Mouse (Mus musculus): ENCODE measurements at regions not wholly inside any gene's neighbourhood (a gene's known extent, or its start where the extent isn't known, plus 50 kb on each side); places are given as distances from the start of the nearest gene placed in this dataset.

DNA sequence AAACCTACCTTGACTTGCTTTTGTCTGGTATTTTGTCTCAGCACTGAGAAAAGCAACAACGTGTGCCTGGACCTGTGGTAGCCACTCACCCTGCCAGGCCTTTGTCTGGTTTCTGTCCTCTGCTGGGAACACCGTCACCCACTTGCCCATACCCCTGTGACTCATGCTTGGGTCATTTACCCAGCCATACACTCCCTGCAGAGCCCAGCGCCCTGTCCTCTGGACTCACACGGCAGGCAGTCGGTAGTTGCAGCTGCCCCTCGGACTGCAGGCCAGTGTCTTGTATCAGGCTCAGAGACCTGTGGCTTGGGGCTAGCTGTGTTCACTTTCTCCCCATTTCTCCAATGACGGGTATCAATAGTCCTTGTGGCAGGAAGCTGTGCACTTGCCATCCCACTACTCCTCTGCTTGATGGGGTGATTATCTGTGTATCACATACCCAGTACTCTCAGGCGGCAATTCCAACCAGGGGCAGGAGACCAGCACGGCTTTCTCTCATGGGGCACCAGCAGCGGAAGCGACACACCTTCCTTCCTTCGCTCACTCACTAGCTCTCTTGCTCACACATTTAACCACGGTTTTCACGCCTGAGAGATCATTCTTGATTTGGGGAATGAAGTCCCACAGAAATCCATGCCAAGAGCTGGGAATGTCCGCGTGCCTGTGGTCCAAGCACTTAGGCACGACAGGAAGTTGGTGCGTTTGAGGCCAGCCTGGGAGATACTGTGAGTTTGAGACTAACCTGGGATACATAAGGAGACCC is 132.8 kb upstream of the Kcng1 start:
- TF ChIP-seq POLR2A (IDR thresholded peaks at IDR 0.05; ENCODE audit: borderline replicate concordance, extremely low read depth, low read depth, low read length), result no peak
- no peak for TF ChIP-seq CTCF (IDR thresholded peaks at IDR 0.05; ENCODE audit: insufficient read depth, low read length)

All from lung, adult 2 months (tissue).